Mouse (Mus musculus) spleen, adult 12 weeks (tissue): ENCODE data around the gene Eif4enif1.
"Not testable (repeated sequence)": the region's sequence is repeated elsewhere in the genome, so short reads cannot be mapped to it uniquely, and the experiment has no call there.

Source experiments
- DNase-seq: peaks from one replicate; pipeline ENCODE4 v3.0.0; 2022; ENCODE audit warnings: low spot score

The Eif4enif1 gene

GRCm38 (mm10) chr11:3181250-3181649, 20.9 kb upstream of the Eif4enif1 start:
- DNase-seq = peak; percentile 46

GRCm38 (mm10) chr11:3181971-3182370, 20.2 kb upstream of the Eif4enif1 start:
- not testable (repeated sequence) for DNase-seq

DNA sequence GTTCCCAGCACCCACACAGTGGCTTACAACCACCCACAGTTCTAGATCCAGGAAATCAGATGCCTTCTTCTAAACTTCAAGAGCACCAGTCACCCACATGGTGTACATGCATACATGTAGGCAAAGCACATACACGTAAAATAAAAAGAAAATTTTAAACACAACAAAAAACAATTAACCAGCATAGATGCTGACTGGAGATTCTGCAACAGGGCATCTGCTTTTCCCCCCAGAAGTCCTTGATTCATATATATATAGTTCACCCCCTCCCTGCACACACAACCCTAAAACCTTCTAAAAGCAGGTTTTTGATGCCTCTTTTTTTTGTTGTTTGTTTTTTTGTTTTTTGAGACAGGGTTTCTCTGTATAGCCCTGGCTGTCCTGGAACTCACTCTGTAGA, 19.5 kb upstream of the Eif4enif1 start:
- not testable (repeated sequence) for DNase-seq

DNA sequence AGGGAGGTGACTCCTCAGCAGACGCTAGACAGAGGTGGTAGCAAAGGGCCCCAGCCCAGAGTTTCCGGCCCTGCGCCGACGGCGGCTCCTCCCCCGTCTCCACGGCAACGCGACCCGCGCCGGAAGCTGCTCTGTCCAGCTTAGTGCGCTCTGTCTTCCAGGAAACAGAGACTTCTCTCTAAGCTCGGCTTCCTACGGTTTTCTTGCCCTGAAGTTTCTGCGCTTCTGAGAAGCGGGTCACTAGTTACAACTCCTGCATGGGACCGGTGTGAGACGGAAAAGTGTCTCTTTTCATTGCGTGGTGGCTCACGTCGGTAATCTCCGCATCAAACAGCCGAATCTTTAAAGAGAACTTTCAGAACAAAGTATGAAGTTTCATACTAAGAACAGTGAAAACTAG, 8.8 kb upstream of the Eif4enif1 start, which contains the start of gene Sfi1:
Sfi1 (minus strand) TSS at position 101 of the 400 bp plus-strand sequence.
- no peak for DNase-seq

GRCm38 (mm10) chr11:3200636-3201035, 1.6 kb upstream of the Eif4enif1 start:
- DNase-seq = not testable (repeated sequence)

GRCm38 (mm10) chr11:3201326-3202230, 614 bp upstream of the Eif4enif1 start:
- no peak for DNase-seq

- peak; percentile 58 for DNase-seq
Observed at GRCm38 (mm10) chr11:3202781-3203441, 719 bp downstream of the Eif4enif1 start.

DNA sequence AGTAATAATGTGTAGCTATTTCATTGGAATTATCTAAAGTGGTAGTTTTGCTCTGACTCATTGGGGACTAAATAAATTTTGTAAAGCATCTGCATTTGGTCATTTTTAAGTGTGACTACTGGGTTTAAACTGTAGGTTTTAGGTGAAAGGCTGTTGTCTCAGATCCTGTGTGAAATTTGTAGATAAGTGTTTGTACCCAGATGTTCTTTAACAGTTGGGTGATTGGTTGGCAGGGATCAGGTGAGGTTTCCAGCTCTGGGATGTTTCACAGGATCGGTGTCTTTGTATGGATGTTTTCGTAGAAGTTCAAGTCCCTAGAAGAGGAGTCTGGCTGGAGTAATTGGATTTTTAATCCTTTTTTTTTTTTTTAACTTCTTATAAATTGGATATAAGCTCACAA, 1.6 kb downstream of the Eif4enif1 start:
- no peak for DNase-seq

DNA sequence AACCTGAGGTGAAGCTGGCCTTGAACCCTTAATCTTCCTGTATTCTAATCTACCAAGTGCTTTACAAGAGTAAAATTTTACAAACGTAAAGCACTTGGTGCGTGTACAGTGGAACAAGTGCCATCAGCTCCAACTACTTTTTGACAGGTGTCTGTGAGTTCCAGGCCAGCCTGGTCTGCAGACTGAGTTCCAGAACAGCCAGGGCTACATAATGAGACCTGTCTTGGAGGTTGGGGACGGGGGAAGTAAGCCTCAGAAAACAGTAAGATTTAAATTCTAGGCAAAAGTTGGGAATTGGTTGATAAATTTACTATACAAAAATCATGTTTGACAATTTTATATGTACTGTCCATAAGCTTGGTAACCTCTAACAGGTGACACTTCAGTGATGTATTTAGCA, 3.0 kb downstream of the Eif4enif1 start:
- no peak for DNase-seq

GRCm38 (mm10) chr11:3206783-3207182, 4.6 kb downstream of the Eif4enif1 start:
- no peak for DNase-seq

- DNase-seq = no peak
Observed at GRCm38 (mm10) chr11:3212526-3212925, 10.3 kb downstream of the Eif4enif1 start.

DNA sequence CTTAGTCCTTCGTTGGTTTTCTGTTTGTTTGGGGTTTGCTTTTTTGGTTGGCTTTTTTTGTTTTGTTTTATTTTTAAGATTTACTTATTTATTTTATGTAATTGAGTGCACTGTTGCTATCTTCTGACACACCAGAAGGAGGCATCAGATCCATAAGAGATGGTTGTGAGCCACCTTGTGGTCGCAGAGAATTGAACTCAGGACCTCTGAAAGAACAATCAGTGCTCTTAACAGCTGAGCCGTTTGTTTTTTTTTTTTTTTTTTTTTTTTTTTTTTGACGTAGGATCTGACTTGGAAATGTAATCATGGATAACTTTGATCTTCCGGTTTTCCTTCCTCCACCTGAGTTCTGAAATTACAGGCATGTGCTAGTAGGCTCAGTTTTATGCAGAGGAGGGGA, 20.9 kb downstream of the Eif4enif1 start:
- no peak for DNase-seq

DNA sequence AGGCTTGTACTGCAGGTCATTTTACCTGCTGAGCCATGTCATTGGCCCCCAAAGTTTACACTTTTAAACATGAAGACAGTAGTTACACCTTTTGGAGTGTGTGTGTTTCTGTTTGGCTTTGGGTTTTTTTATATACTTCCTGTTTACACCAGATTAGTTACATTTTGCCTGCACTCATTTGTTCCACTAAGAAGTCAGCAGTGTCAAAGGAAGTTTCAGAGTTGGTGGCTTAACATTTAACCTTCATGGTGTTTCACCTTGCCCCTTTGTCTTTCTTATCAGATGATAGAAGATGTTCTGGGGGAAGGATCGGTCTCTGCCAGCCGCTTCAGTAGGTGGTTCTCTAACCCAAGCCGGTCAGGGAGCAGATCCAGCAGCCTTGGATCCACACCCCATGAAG, 24.9 kb downstream of the Eif4enif1 start:
- no peak for DNase-seq

GRCm38 (mm10) chr11:3232248-3232647, 30.1 kb downstream of the Eif4enif1 start:
- DNase-seq = no peak

DNA sequence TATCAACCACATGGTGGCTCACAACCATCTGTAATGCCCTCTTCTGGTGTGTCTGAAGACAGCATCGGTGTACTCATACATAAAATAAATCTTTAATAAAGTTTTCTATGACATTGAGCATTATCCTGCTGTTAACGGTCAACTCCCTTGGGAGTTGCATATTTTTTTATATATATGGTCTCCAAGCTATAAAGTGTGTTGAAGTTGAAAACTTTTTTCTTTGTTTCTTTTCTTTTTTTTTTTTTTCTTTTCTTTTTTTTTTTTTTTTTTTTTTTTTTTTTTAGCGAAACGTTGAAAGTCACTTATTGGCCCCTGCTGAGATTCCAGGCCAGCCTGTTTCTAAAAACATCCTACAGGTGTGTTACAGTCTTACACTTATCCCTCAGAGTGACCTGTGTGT, 31.5 kb downstream of the Eif4enif1 start:
- no peak for DNase-seq

GRCm38 (mm10) chr11:3235277-3235676, 33.1 kb downstream of the Eif4enif1 start:
- no peak for DNase-seq

DNA sequence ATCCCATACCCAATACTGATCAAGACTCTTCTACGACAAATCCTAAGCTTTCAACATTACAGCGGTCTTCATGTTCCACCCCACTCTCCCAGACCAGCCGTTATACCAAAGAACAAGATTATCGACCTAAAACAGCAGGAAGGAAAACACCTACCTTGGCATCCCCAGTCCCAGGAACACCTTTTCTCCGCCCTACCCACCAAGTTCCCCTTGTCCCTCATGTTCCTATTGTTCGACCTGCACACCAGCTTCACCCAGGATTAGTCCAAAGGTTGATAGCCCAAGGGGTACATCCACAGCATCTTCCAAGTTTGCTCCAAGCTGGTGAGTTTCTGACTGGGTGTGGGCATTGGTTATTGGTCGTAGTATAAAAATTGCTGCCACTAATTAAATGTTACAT, 40.2 kb downstream of the Eif4enif1 start:
- DNase-seq = no peak

GRCm38 (mm10) chr11:3243771-3244170, 41.6 kb downstream of the Eif4enif1 start:
- DNase-seq = no peak

GRCm38 (mm10) chr11:3247387-3247786, 45.2 kb downstream of the Eif4enif1 start:
- DNase-seq = no peak

GRCm38 (mm10) chr11:3259537-3259936, 57.3 kb downstream of the Eif4enif1 start:
- DNase-seq = no peak

DNA sequence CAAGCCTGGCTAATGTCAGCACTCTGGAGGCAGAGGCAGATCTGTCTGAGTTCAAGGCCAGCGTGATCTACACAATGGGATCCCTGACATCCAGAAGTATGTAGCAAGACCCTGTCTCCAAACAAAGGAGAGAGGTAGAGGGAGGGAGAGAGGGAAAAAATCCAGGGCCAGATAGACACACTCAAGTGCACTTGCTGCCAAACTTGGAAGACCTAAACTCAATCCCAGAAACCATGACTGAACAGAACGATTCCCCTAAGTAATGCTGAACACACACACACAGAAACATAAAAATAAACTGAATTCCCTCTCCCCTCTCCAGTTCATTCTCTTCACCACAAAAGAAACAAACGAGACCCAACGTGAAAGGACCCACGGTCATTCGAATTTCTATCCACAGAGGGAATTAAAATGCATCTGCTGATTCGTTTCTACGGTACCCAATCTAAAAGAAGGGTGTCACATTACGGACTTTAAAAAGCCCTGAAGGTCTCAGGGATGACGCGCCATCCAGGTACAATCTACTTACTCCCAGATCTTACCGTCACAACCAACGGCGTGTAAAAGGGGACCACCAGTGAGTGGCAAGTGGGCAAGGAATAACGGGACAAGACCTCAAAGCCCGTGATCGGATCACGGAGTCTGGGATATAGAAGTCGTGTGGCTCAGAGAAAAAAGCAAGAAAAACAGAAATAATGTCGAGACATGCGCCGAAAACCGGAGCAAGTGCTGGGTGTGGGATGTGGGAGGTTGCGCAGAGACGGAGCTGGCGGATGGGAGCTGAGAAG, 63.3 kb downstream of the Eif4enif1 start:
- DNase-seq = no peak

GRCm38 (mm10) chr11:3266079-3266685, 64.0 kb downstream of the Eif4enif1 start, which contains the start of gene Drg1:
Drg1 (minus strand) TSS chr11:3266415.
- peak; percentile 86 for DNase-seq
